Mouse (Mus musculus) cortical plate, adult 2 months (tissue): Measurements from ENCODE around the gene Stk39.

Experiments
- CTCF ChIP-seq: fragments of 200-500 bp; IDR thresholded peaks from 2 replicates; pipeline ENCODE4 v1.5.1; 2011; ENCODE audit warnings: mild to moderate bottlenecking, control low read depth, low read length; ENCODE audit not compliant: insufficient read depth; ENCODE audit errors: extremely low read depth
- POLR2A ChIP-seq: fragments of 200-500 bp; IDR thresholded peaks from 2 replicates; pipeline ENCODE4 v1.6.1; 2011; ENCODE audit warnings: mild to moderate bottlenecking, low read length, control low read depth; ENCODE audit not compliant: insufficient read depth; ENCODE audit errors: extremely low read depth

- TF ChIP-seq CTCF (no peak), POLR2A (no peak)
Measured at GRCm38 (mm10) chr2:68434997-68435396, 37.1 kb downstream of the Stk39 start.
